Mouse (Mus musculus): ENCODE measurements at regions not wholly inside any gene's neighbourhood (a gene's known extent, or its start where the extent isn't known, plus 50 kb on each side); places are given as distances from the start of the nearest gene placed in this dataset.

DNA sequence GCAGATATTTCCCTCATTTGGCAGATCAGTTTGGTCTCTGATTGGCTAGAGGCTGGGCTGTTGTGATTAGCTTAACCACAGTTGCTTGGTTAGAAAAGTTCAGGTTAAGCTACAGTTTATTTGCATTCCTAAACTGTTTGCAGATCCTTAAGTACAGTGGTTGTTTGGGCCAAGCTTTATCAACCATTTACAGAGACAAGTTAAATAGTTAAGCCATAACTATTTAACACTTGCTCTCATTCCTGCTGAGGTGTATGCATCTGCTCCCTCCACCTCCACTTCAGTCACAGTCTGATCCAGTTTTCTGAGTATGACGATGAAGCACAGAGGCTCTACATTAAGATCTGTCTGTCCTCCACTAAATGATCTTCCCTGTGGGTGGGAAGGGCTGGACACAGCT, 58.6 kb upstream of the Gdf10 start:
- DNase-seq (ENCODE audit: extremely low spot score) = no peak

DNA sequence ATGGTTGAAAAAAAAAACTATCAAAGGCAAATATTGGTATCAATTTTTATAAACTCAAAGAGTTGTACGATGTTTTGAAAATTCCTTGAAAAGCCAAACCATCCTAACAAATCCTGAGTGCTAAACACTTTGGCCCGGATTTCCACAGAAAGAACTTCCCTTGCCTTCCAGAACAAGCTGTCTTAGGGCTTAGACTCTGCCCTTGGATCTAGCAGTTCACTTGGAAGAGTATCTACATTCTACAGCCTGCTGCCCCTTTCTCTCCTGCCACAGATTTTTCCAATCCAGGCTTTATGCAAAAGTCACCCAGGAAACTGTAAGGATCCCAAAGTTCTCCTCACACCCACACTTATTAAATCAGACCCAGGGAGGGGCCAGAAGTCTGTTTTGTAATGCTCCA, 57.6 kb upstream of the Gdf10 start:
- DNase-seq (ENCODE audit: extremely low spot score) = no peak

DNA sequence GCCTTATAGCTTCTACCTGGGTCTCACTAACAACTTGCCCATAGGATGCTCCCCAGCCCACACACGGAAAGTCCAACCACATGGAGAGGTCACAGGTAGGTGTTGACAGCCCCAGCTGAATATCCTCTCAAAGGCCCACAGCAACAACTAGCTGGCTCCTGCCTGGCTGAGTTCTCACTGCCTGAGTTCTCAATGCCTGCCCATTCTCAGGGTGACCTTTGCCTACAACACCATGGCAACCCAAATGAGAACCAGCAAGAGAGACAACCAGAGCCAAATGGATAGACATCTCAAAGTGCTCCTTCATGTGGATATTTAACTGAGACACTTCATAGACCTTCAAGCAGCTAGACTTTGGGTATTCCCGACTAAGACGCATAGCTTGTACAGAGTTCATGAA, 55.7 kb upstream of the Gdf10 start:
- DNase-seq (ENCODE audit: extremely low spot score) = no peak

Measured in embryo, embryonic 9.5 days (tissue).